Mouse (Mus musculus) MEL (cell line): Measurements from ENCODE around the gene Clk2. TPM values are rescaled to one million over a fixed set of nuclear protein-coding genes. Genes with fewer than 3 reads are reported as not detected.
"Not testable (repeated sequence)": the region's sequence is repeated elsewhere in the genome, so short reads cannot be mapped to it uniquely, and the experiment has no call there.

Experiments
- DNase-seq: peaks from one replicate; pipeline ENCODE4 v3.0.0; 2011; ENCODE audit warnings: low read depth, low spot score
- H3K27ac ChIP-seq: 2 replicates; pipeline ENCODE4 v1.5.1; 2012; ENCODE audit warnings: low read depth, mild to moderate bottlenecking, control low read depth, low read length, moderate library complexity; ENCODE audit not compliant: control insufficient read depth
- H3K27me3 ChIP-seq, 2 experiments: fragments of 150-350 bp in 1 of 2; sonication (generic) in 1 of 2; 2 replicates each; pipeline ENCODE4 v1.6.1; 2012; ENCODE audit warnings: low read length in 2 of 2, mild to moderate bottlenecking in 2 of 2, improper control_type of control experiment in 1 of 2, moderate library complexity in 1 of 2; ENCODE audit not compliant: insufficient read depth in 2 of 2, control insufficient read depth in 1 of 2
- H3K36me3 ChIP-seq, 2 experiments: 2 replicates each; pipeline ENCODE4 v1.6.1; 2012 to 2014; ENCODE audit warnings: low read length in 2 of 2, improper control_type of control experiment in 1 of 2, inconsistent platforms in 1 of 2, mild to moderate bottlenecking in 1 of 2; ENCODE audit not compliant: insufficient read depth in 2 of 2, control insufficient read depth in 1 of 2
- H3K4me1 ChIP-seq, 2 experiments: fragments of 150-350 bp in 1 of 2; sonication (generic) in 1 of 2; 2 replicates each; pipeline ENCODE4 v1.6.1; 2012; ENCODE audit warnings: low read length in 2 of 2, improper control_type of control experiment in 1 of 2, mild to moderate bottlenecking in 1 of 2; ENCODE audit not compliant: insufficient read depth in 2 of 2, control insufficient read depth in 1 of 2
- H3K4me3 ChIP-seq, 2 experiments: fragments of 150-350 bp in 1 of 2; sonication (generic) in 1 of 2; 2 replicates each; pipeline ENCODE4 v1.5.1; 2012; ENCODE audit warnings: low read depth in 2 of 2, low read length in 2 of 2, mild to moderate bottlenecking in 2 of 2, moderate library complexity in 2 of 2, control low read depth in 1 of 2, improper control_type of control experiment in 1 of 2; ENCODE audit not compliant: control insufficient read depth in 1 of 2, insufficient read depth in 1 of 2
- H3K79me2 ChIP-seq: 2 replicates; pipeline ENCODE4 v1.6.1; 2012; ENCODE audit warnings: mild to moderate bottlenecking, low read length, moderate library complexity; ENCODE audit not compliant: control insufficient read depth, poor library complexity, insufficient read depth
- H3K9ac ChIP-seq: 2 replicates; pipeline ENCODE4 v1.6.1; 2012; ENCODE audit warnings: low read depth, mild to moderate bottlenecking, control low read depth, low read length, moderate library complexity; ENCODE audit not compliant: control insufficient read depth, poor library complexity, severe bottlenecking
- H3K9me3 ChIP-seq: fragments of 150-350 bp; sonication (generic); replicated peaks from 2 replicates; pipeline ENCODE4 v1.6.1; 2012; ENCODE audit warnings: mild to moderate bottlenecking, low read length, improper control_type of control experiment, moderate library complexity; ENCODE audit not compliant: insufficient read depth
- CHD2 ChIP-seq: IDR thresholded peaks from 2 replicates; pipeline ENCODE4 v1.6.1; 2011; ENCODE audit warnings: low read length, improper control_type of control experiment
- CTCF ChIP-seq, 3 experiments: IDR thresholded peaks in 2 of 3; conservative IDR thresholded peaks in 1 of 3; 2 replicates each; pipeline ENCODE4 v1.5.1; 2011 to 2012; ENCODE audit warnings: low read length in 3 of 3, low read depth in 2 of 3, mild to moderate bottlenecking in 2 of 3, improper control_type of control experiment in 1 of 3, inconsistent platforms in 1 of 3, mixed read lengths in 1 of 3, moderate library complexity in 1 of 3; ENCODE audit not compliant: control insufficient read depth in 1 of 3, insufficient read depth in 1 of 3, poor library complexity in 1 of 3, severe bottlenecking in 1 of 3
- ELF1 ChIP-seq: IDR thresholded peaks from 2 replicates; pipeline ENCODE4 v1.6.1; 2014; ENCODE audit warnings: low read depth, mild to moderate bottlenecking, inconsistent platforms, low read length, improper control_type of control experiment, moderate library complexity
- EP300 ChIP-seq, 2 experiments: IDR thresholded peaks; 2 replicates each; pipeline ENCODE4 v1.6.1; 2011; ENCODE audit warnings: improper control_type of control experiment in 2 of 2, low read length in 2 of 2, low read depth in 1 of 2, mild to moderate bottlenecking in 1 of 2
- ETS1 ChIP-seq: IDR thresholded peaks from 2 replicates; pipeline ENCODE4 v1.6.1; 2012; ENCODE audit warnings: low read depth, mild to moderate bottlenecking, inconsistent platforms, low read length, improper control_type of control experiment, moderate library complexity
- GABPA ChIP-seq: IDR thresholded peaks from 2 replicates; pipeline ENCODE4 v1.6.1; 2012; ENCODE audit warnings: low read depth, mild to moderate bottlenecking, inconsistent platforms, low read length, improper control_type of control experiment, moderate library complexity
- HCFC1 ChIP-seq: IDR thresholded peaks from 2 replicates; pipeline ENCODE4 v1.6.1; 2012; ENCODE audit warnings: low read depth, mild to moderate bottlenecking, inconsistent platforms, low read length, improper control_type of control experiment, moderate library complexity
- MAFK ChIP-seq: IDR thresholded peaks from 2 replicates; pipeline ENCODE4 v1.6.1; 2011; ENCODE audit warnings: low read depth, mild to moderate bottlenecking, low read length, improper control_type of control experiment, borderline replicate concordance
- MAX ChIP-seq: IDR thresholded peaks from 2 replicates; pipeline ENCODE4 v1.6.1; 2011; ENCODE audit warnings: low read length, improper control_type of control experiment
- MXI1 ChIP-seq: IDR thresholded peaks from 2 replicates; pipeline ENCODE4 v1.6.1; 2011; ENCODE audit warnings: mild to moderate bottlenecking, low read depth, low read length, improper control_type of control experiment
- MYC ChIP-seq: IDR thresholded peaks from 2 replicates; pipeline ENCODE4 v1.6.1; 2011; ENCODE audit warnings: low read depth, mild to moderate bottlenecking, low read length, improper control_type of control experiment, moderate library complexity
- NRF1 ChIP-seq: IDR thresholded peaks from 2 replicates; pipeline ENCODE4 v1.6.1; 2014; ENCODE audit warnings: low read depth, mild to moderate bottlenecking, inconsistent platforms, low read length, improper control_type of control experiment, moderate library complexity; ENCODE audit not compliant: poor library complexity, insufficient read depth, severe bottlenecking
- POLR2AphosphoS2 ChIP-seq: IDR thresholded peaks from 2 replicates; pipeline ENCODE4 v1.6.1; 2011; ENCODE audit warnings: low read length, improper control_type of control experiment
- RAD21 ChIP-seq: IDR thresholded peaks from 2 replicates; pipeline ENCODE4 v1.6.1; 2011; ENCODE audit warnings: mild to moderate bottlenecking, low read depth, low read length, improper control_type of control experiment
- RCOR1 ChIP-seq: IDR thresholded peaks from 2 replicates; pipeline ENCODE4 v1.6.1; 2012; ENCODE audit warnings: low read depth, mild to moderate bottlenecking, inconsistent platforms, low read length, improper control_type of control experiment
- SIN3A ChIP-seq: IDR thresholded peaks from 2 replicates; pipeline ENCODE4 v1.6.1; 2012; ENCODE audit warnings: low read length, improper control_type of control experiment, inconsistent platforms
- SMC3 ChIP-seq: IDR thresholded peaks from 2 replicates; pipeline ENCODE4 v1.6.1; 2011; ENCODE audit warnings: low read depth, low read length, improper control_type of control experiment
- TCF12 ChIP-seq: IDR thresholded peaks from 2 replicates; pipeline ENCODE4 v1.6.1; 2014; ENCODE audit warnings: low read depth, mild to moderate bottlenecking, inconsistent platforms, low read length, improper control_type of control experiment, moderate library complexity
- USF1 ChIP-seq: IDR thresholded peaks from 2 replicates; pipeline ENCODE4 v1.6.1; 2014; ENCODE audit warnings: low read depth, mild to moderate bottlenecking, inconsistent platforms, low read length, improper control_type of control experiment, moderate library complexity
- USF2 ChIP-seq, 2 experiments: IDR thresholded peaks; 2 replicates each; pipeline ENCODE4 v1.6.1; 2011 to 2012; ENCODE audit warnings: improper control_type of control experiment in 2 of 2, low read length in 2 of 2, borderline replicate concordance in 1 of 2, inconsistent platforms in 1 of 2, low read depth in 1 of 2, mild to moderate bottlenecking in 1 of 2; ENCODE audit not compliant: insufficient read depth in 1 of 2
- ZC3H11A ChIP-seq: IDR thresholded peaks from 2 replicates; pipeline ENCODE4 v1.6.1; 2012; ENCODE audit warnings: low read depth, mild to moderate bottlenecking, inconsistent platforms, low read length, improper control_type of control experiment
- ZNF384 ChIP-seq: IDR thresholded peaks from 2 replicates; pipeline ENCODE4 v1.6.1; 2012; ENCODE audit warnings: low read depth, mild to moderate bottlenecking, inconsistent platforms, low read length, improper control_type of control experiment
- polyA plus RNA-seq, 2 experiments: library from polyadenylated mRNA; stranded (reverse) in 1 of 2; unstranded in 1 of 2; fragments of >175 nt in 1 of 2; fragments of >200 nt in 1 of 2; gene quantifications; 2 replicates each; pipeline versions ENCODE4 v1.2.1 to v1.2.4; 2012; ENCODE audit warnings: low replicate concordance in 2 of 2, low read depth in 1 of 2; ENCODE audit not compliant: insufficient read length in 2 of 2, insufficient read depth in 1 of 2, missing spikeins in 1 of 2
- total RNA-seq: library from RNA; depleted of rRNA; stranded (reverse); fragments of 300-350 nt; gene quantifications from 2 replicates; pipeline ENCODE4 v1.2.3, GENCODE M21; 2012

Gene Clk2
- total and polyA plus RNA-seq, 3 experiments, result 28.2 to 138 (median 83.6) TPM

- TF ChIP-seq MAFK (no peak), SIN3A (peak; percentile 83), RCOR1 (no peak), HCFC1 (peak; percentile 53; the same call in 1 of the 2 replicates), TCF12 (0 out of 2 replicates have a peak, but pooled peaks have one; percentile 10), CTCF (IDR thresholded peaks at IDR 0.05 in 2 of 3, conservative IDR thresholded peaks at IDR 0.05 in 1 of 3; ENCODE audit: control insufficient read depth in 1 of 3, insufficient read depth in 1 of 3, low read depth in 2 of 3, low read length in 3 of 3, poor library complexity in 1 of 3, severe bottlenecking in 1 of 3) (peak in 2 of 3 experiments; percentile 93 to 99), MYC (no peak), ZC3H11A (peak; percentile 97), POLR2AphosphoS2 (no peak), ZNF384 (peak; percentile 56; the same call in 1 of the 2 replicates), MXI1 (peak; percentile 77), RAD21 (peak; percentile 96), SMC3 (peak; percentile 100), NRF1 (no peak), CHD2 (no peak), ELF1 (no peak), USF2 (IDR thresholded peaks at IDR 0.05; ENCODE audit: borderline replicate concordance in 1 of 2, insufficient read depth in 1 of 2, low read depth in 1 of 2, low read length in 2 of 2) (no peak), USF1 (peak; percentile 37; the same call in 1 of the 2 replicates), ETS1 (0 out of 2 replicates have a peak, but pooled peaks have one; percentile 26), GABPA (no peak), MAX (no peak), EP300 (IDR thresholded peaks at IDR 0.05; ENCODE audit: low read depth in 1 of 2, low read length in 2 of 2) (no peak; a peak in 1 of 4 replicates)
- TF ChIP-seq, all 39 proteins: peak for 15
These were observed 51.3 kb downstream of the Clk2 start (continued) for GRCm38 (mm10) chr3:89215853-89216252.

- H3K36me3 ChIP-seq, result peaks cover 0 to 10% of the 10 kb centered on the region in 2 experiments; a peak in 2 of 4 replicates
- H3K79me2 ChIP-seq, result peaks cover 10% of the 10 kb centered on the region
- H3K9ac ChIP-seq, DNase-seq, H3K4me3 ChIP-seq, H3K27ac ChIP-seq, H3K9me3 ChIP-seq, H3K27me3 ChIP-seq: not testable (repeated sequence)
- peak; percentile 46; the same call in 1 of the 2 replicates for TF ChIP-seq ZNF384
- H3K4me1 ChIP-seq, result peaks cover 2 to 14% of the 10 kb centered on the region in 2 experiments; a peak in 3 of 4 replicates
These were observed 51.8 kb downstream of the Clk2 start for GRCm38 (mm10) chr3:89216407-89216806.
